9 mouse cellular contexts compared by ENCODE assay signal in the genomic region with DNA sequence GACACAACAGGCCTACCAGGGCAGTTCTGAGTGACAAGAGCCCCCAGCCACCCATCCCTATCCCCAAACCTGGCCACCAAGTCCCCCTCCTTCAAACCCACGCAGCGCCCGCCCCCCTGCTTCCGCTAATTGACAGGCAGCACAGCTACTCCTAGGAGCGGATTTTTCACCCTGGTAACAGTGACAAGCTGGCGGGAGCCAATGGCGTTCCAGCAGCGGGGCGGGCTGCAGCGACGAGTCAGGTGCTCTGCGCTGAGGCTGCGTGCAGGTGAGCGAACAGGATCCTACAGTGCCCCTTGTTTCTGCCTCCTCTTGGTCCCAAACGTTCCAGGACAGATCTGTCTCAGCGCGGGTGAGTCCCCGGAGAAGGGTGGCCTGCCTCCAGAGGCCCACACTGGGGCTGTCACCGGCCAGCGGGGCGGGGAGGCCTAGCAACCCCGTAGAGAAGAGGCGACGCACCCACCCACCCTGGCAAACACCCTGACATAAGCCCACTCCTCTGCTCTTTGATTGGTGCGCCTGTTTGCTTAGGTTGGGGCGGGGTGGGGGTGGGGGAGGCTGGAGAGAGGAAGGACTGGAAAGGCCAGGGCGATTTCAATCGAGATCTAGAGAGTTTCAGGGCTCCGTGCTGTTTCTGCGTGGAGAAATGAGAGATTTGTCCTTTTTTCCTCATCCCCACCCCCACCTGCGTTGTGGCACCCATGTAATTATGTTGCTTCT. TPM values are rescaled to one million over a fixed set of nuclear protein-coding genes. Genes with fewer than 3 reads are reported as not detected.
A peak's percentile ranks its signal among the peaks of the same experiment; 100 is the strongest.
DNase-seq lines count a peak whose midpoint lies in the region; ATAC-seq and TF ChIP-seq lines count a peak whose summit lies in the region.
"Had no signal": no experiment of that assay in that cellular context is flagged by ENCODE, and none has a peak within 500 bp of the region (broad histone marks: within the 10 kb centered on the region; RNA-seq: fewer than 3 reads in every experiment).

Gene Enpp5, plus strand, starts transcription at position 183 of the 720 bp plus-strand sequence.

- peak; percentile 68; the same call in 1 of the 2 replicates for TF ChIP-seq POLR2A in brain, embryonic 14.5 days (IDR thresholded peaks at IDR 0.05; ENCODE audit: borderline replicate concordance, extremely low read depth, insufficient read depth, insufficient read length, poor library complexity, severe bottlenecking)
- no peak for TF ChIP-seq POLR2A in myocyte (IDR thresholded peaks at IDR 0.05; ENCODE audit: insufficient read length, low read depth)

- no peaks in the 10 kb centered on the region for H3K36me3 ChIP-seq in erythroblast, embryonic 14.5 days (ENCODE audit: control insufficient read depth)
- H3K36me3 ChIP-seq in heart, embryonic 11.5 days (ENCODE audit: control insufficient read depth, insufficient read depth, low read length), result no peaks in the 10 kb centered on the region
- 0 out of 2 replicates have a peak, but pooled peaks cover 3% of the 10 kb centered on the region for H3K36me3 ChIP-seq in kidney, embryonic 16.5 days (ENCODE audit: insufficient read depth, low read length)
- H3K36me3 ChIP-seq in myocyte (ENCODE audit: control insufficient read depth, insufficient read depth), result no peaks in the 10 kb centered on the region
- H3K36me3 ChIP-seq: G1E had no signal

- peaks cover 5% of the 10 kb centered on the region for H3K4me1 ChIP-seq in erythroblast, embryonic 14.5 days (ENCODE audit: control insufficient read depth)
- no peaks in the 10 kb centered on the region for H3K4me1 ChIP-seq in heart, embryonic 11.5 days (ENCODE audit: control insufficient read depth, insufficient read depth, low read length)
- H3K4me1 ChIP-seq in kidney, embryonic 16.5 days (ENCODE audit: insufficient read depth, low read length), result no peaks in the 10 kb centered on the region

- H3K27ac ChIP-seq in heart, embryonic 11.5 days (ENCODE audit: low read depth, low read length), result no peak within 1 kb of the TSS
- peak within 1 kb of the TSS; percentile 78 for H3K27ac ChIP-seq in kidney, embryonic 16.5 days (ENCODE audit: low read length)

- no peak for TF ChIP-seq CTCF in brain, embryonic 14.5 days (IDR thresholded peaks at IDR 0.05; ENCODE audit: borderline replicate concordance, extremely low read depth, insufficient read depth, insufficient read length)

- no peak within 1 kb of the TSS for H3ac ChIP-seq in myocyte (ENCODE audit: control insufficient read depth, insufficient read length)

- peak within 1 kb of the TSS; percentile 91 for H3K4me2 ChIP-seq in heart, embryonic 11.5 days
- peak within 1 kb of the TSS; percentile 79 for H3K4me2 ChIP-seq in kidney, embryonic 16.5 days (replicated peaks; ENCODE audit: low read depth, low read length)
- peak within 1 kb of the TSS; percentile 40 for H3K4me2 ChIP-seq in myocyte (ENCODE audit: low read depth)

- WGBS in heart, embryonic 11.5 days (ENCODE audit: insufficient replicate concordance), result under 1% methylated on average over 31 of the region's 31 CpGs
- under 1% methylated on average over 31 of the region's 31 CpGs for WGBS in kidney, embryonic 16.5 days

- no peaks in the 10 kb centered on the region for H3K27me3 ChIP-seq in erythroblast, embryonic 14.5 days (ENCODE audit: control insufficient read depth)
- no peaks in the 10 kb centered on the region for H3K27me3 ChIP-seq in heart, embryonic 11.5 days (ENCODE audit: control insufficient read depth, insufficient read depth, low read length)
- H3K27me3 ChIP-seq in kidney, embryonic 16.5 days (ENCODE audit: insufficient read depth, low read length), result no peaks in the 10 kb centered on the region
- no peaks in the 10 kb centered on the region for H3K27me3 ChIP-seq in myocyte (ENCODE audit: control insufficient read depth, insufficient read depth, insufficient read length)

- H3K4me3 ChIP-seq in erythroblast, embryonic 14.5 days (replicated peaks), result peak within 1 kb of the TSS; percentile 61
- peak within 1 kb of the TSS; percentile 69 for H3K4me3 ChIP-seq in heart, embryonic 11.5 days (ENCODE audit: low read depth, low read length)
- H3K4me3 ChIP-seq in kidney, embryonic 16.5 days (ENCODE audit: low read length), result peak within 1 kb of the TSS; percentile 73
- no peak within 1 kb of the TSS for H3K4me3 ChIP-seq in myocyte

- peak; percentile 78 to 80 for DNase-seq in B cell, adult 2 months
- DNase-seq in brain, embryonic 14.5 days (ENCODE audit: low read depth), result peak; percentile 97
- DNase-seq in liver, result peak; percentile 72
- DNase-seq in spleen, postnatal 4 days (ENCODE audit: low spot score in 2 of 2), result peak; percentile 65 to 84

- ATAC-seq in heart, embryonic 11.5 days (replicated peaks; ENCODE audit: insufficient number of reproducible peaks, low FRiP score, low TSS enrichment), result peak; percentile 77
- ATAC-seq in kidney, embryonic 16.5 days (ENCODE audit: low FRiP score, low TSS enrichment), result peak; percentile 98

- no peaks in the 10 kb centered on the region for H3K9me3 ChIP-seq in erythroblast, embryonic 14.5 days (ENCODE audit: control insufficient read depth, low read length)
- no peaks in the 10 kb centered on the region for H3K9me3 ChIP-seq in heart, embryonic 11.5 days (replicated peaks; ENCODE audit: control insufficient read depth, low read length)
- no peaks in the 10 kb centered on the region for H3K9me3 ChIP-seq in kidney, embryonic 16.5 days (ENCODE audit: low read length)

- no peaks in the 10 kb centered on the region for H3K79me2 ChIP-seq in myocyte (ENCODE audit: control insufficient read depth, insufficient read depth)

- peak within 1 kb of the TSS; percentile 78 for H3K9ac ChIP-seq in heart, embryonic 11.5 days (ENCODE audit: low read depth, low read length)
- peak within 1 kb of the TSS; percentile 77 for H3K9ac ChIP-seq in kidney, embryonic 16.5 days (replicated peaks; ENCODE audit: low read length)

TF ChIP-seq in myocyte, 11 proteins besides CTCF, POLR2A, EP300 and RAD21:
- TF ChIP-seq POLR2AphosphoS2 (IDR thresholded peaks at IDR 0.05; ENCODE audit: insufficient read length, low read depth) (no peak), MYOG (IDR thresholded peaks at IDR 0.05; ENCODE audit: control insufficient read depth in 1 of 3, insufficient read depth in 1 of 3, insufficient read length in 2 of 3, low read depth in 2 of 3) (no peak), E2F4 (IDR thresholded peaks at IDR 0.05; ENCODE audit: insufficient read depth) (no peak), MAX (IDR thresholded peaks at IDR 0.05; ENCODE audit: low read depth) (no peak), TCF3 (IDR thresholded peaks at IDR 0.05; ENCODE audit: insufficient read length, low read depth) (no peak), TCF12 (IDR thresholded peaks at IDR 0.05; ENCODE audit: insufficient read depth, poor library complexity, severe bottlenecking) (no peak), MYOD1 (IDR thresholded peaks at IDR 0.05; ENCODE audit: control insufficient read depth in 1 of 3, insufficient read length in 2 of 3, low read depth in 2 of 3) (no peak), REST (IDR thresholded peaks at IDR 0.05; ENCODE audit: insufficient read depth, insufficient read length) (no peak)

RNA-seq across cellular contexts. Expression of gene Enpp5, which starts in this region (rescaled TPM):
- 61.1 and 76.1 TPM in 2 replicates for polyA plus RNA-seq in brain, embryonic 14.5 days (2012; rRNA removed)
- polyA plus RNA-seq in erythroblast, embryonic 14.5 days (2012), result 0.01 TPM in 2 replicates
- polyA plus RNA-seq in heart, embryonic 11.5 days (2014; fragmentation: Nextera tagmentation; extraction: Ambion mirVana), result 7.8 and 10.0 TPM in 2 replicates
- 30.6 and 32.3 TPM in 2 replicates for polyA plus RNA-seq in kidney, embryonic 16.5 days (2015; fragmentation: Nextera tagmentation; extraction: Ambion mirVana)
- 0.34 TPM for polyA plus RNA-seq in myocyte (2012; fragmentation: generic; extraction: Trizol)
- polyA plus RNA-seq: G1E had no signal

Comparison
In these comparisons a context has a peak if more than half of its experiments do, and no peak if none do; other contexts are left out.
1. H3K4me2 ChIP-seq: peak in every context shown above with its lines; median percentile 91 in heart, embryonic 11.5 days; 79 in kidney, embryonic 16.5 days; 40 in myocyte.